Mouse (Mus musculus): ENCODE measurements around the gene Runx1.
A peak's percentile ranks its signal among the peaks of the same experiment; 100 is the strongest.

Gene Runx1

GRCm38 (mm10) chr16:92747062-92747461 is 78.9 kb downstream of the Runx1 start:
- no peak for DNase-seq (ENCODE audit: low spot score in 2 of 2)

- no peak for DNase-seq (ENCODE audit: low spot score in 2 of 2)
These were observed 80.7 kb downstream of the Runx1 start for GRCm38 (mm10) chr16:92745239-92745638.

- no peak for DNase-seq (ENCODE audit: low spot score in 2 of 2)
These were observed 81.7 kb downstream of the Runx1 start for GRCm38 (mm10) chr16:92744172-92744777.

- DNase-seq (ENCODE audit: low spot score in 2 of 2) = no peak
These were observed 82.2 kb downstream of the Runx1 start for GRCm38 (mm10) chr16:92743755-92744154.

GRCm38 (mm10) chr16:92741342-92741741 is 84.6 kb downstream of the Runx1 start:
- no peak for DNase-seq (ENCODE audit: low spot score in 2 of 2)

GRCm38 (mm10) chr16:92740541-92740940 is 85.4 kb downstream of the Runx1 start:
- DNase-seq (ENCODE audit: low spot score in 2 of 2) = no peak

- DNase-seq (ENCODE audit: low spot score in 2 of 2) = no peak
These were observed 86.0 kb downstream of the Runx1 start for GRCm38 (mm10) chr16:92739997-92740396.

GRCm38 (mm10) chr16:92739071-92739793 is 86.7 kb downstream of the Runx1 start:
- DNase-seq (ENCODE audit: low spot score in 2 of 2) = no peak

GRCm38 (mm10) chr16:92738476-92739010 is 87.4 kb downstream of the Runx1 start:
- no peak for DNase-seq (ENCODE audit: low spot score in 2 of 2)

- no peak for DNase-seq (ENCODE audit: low spot score in 2 of 2)
These were observed 99.1 kb downstream of the Runx1 start for GRCm38 (mm10) chr16:92726870-92727269.

GRCm38 (mm10) chr16:92724526-92724925 is 101.4 kb downstream of the Runx1 start:
- DNase-seq (ENCODE audit: low spot score in 2 of 2) = no peak

GRCm38 (mm10) chr16:92720678-92721077 is 105.3 kb downstream of the Runx1 start:
- DNase-seq (ENCODE audit: low spot score in 2 of 2) = no peak

- DNase-seq (ENCODE audit: low spot score in 2 of 2) = no peak
These were observed 106.2 kb downstream of the Runx1 start for GRCm38 (mm10) chr16:92719725-92720124.

GRCm38 (mm10) chr16:92715599-92716483 is 110.1 kb downstream of the Runx1 start:
- DNase-seq (ENCODE audit: low spot score in 2 of 2) = peak; percentile 74 to 80

GRCm38 (mm10) chr16:92710161-92710560 is 115.8 kb downstream of the Runx1 start:
- DNase-seq (ENCODE audit: low spot score in 2 of 2) = no peak

- no peak for DNase-seq (ENCODE audit: low spot score in 2 of 2)
These were observed 117.2 kb downstream of the Runx1 start for GRCm38 (mm10) chr16:92708718-92709117.

GRCm38 (mm10) chr16:92707712-92708111 is 118.2 kb downstream of the Runx1 start:
- DNase-seq (ENCODE audit: low spot score in 2 of 2) = no peak

GRCm38 (mm10) chr16:92707146-92707545 is 118.8 kb downstream of the Runx1 start:
- no peak for DNase-seq (ENCODE audit: low spot score in 2 of 2)

GRCm38 (mm10) chr16:92705564-92706458 is 120.1 kb downstream of the Runx1 start:
- no peak for DNase-seq (ENCODE audit: low spot score in 2 of 2)

GRCm38 (mm10) chr16:92703850-92704249 is 122.1 kb downstream of the Runx1 start:
- DNase-seq (ENCODE audit: low spot score in 2 of 2) = no peak
